Mouse (Mus musculus): ENCODE results near the gene Asb8. TPM values are rescaled to one million over a fixed set of nuclear protein-coding genes. Genes with fewer than 3 reads are reported as not detected.

The Asb8 gene
- total and polyA plus RNA-seq, 2 experiments = 10.8 to 32.9 TPM

- no peak overlapping the region for H3K4me3 ChIP-seq (ENCODE audit: insufficient read depth, low read depth, low read length)
- H3K27ac ChIP-seq (replicated peaks; ENCODE audit: insufficient read depth, low read depth, low read length) = no peak overlapping the region
- no peak for DNase-seq (ENCODE audit: extremely low read depth, low read depth, low spot score)
- no peaks in the 10 kb centered on the region for H3K79me2 ChIP-seq (ENCODE audit: control insufficient read depth, insufficient read depth, low read length)
- H3K36me3 ChIP-seq (ENCODE audit: control insufficient read depth, insufficient read depth, low read length) = no peaks in the 10 kb centered on the region
- TF ChIP-seq CTCF (IDR thresholded peaks at IDR 0.05; ENCODE audit: low read depth, low read length) (no peak), POLR2A (IDR thresholded peaks at IDR 0.05; ENCODE audit: extremely low read depth, insufficient read depth, low read length) (no peak)
- 73% methylated on average over 12 of the region's 12 CpGs for WGBS
- H3K27me3 ChIP-seq (ENCODE audit: control insufficient read depth, insufficient read depth, low read length) = no peaks in the 10 kb centered on the region
- H3K9ac ChIP-seq (ENCODE audit: low read depth, low read length) = no peak overlapping the region
- H3K4me1 ChIP-seq (ENCODE audit: control insufficient read depth, insufficient read depth, low read length) = no peaks in the 10 kb centered on the region; the same call in 1 of the 2 replicates
These were observed 16.6 kb upstream of the Asb8 start for GRCm38 (mm10) chr15:98181856-98182570.

- Histone ChIP-seq H3K27me3 (ENCODE audit: control insufficient read depth, insufficient read depth, low read length) (no peaks in the 10 kb centered on the region), H3K27ac (replicated peaks; ENCODE audit: insufficient read depth, low read depth, low read length) (no peak overlapping the region), H3K36me3 (ENCODE audit: control insufficient read depth, insufficient read depth, low read length) (no peaks in the 10 kb centered on the region), H3K4me1 (ENCODE audit: control insufficient read depth, insufficient read depth, low read length) (no peaks in the 10 kb centered on the region; the same call in 1 of the 2 replicates), H3K79me2 (ENCODE audit: control insufficient read depth, insufficient read depth, low read length) (no peaks in the 10 kb centered on the region), H3K4me3 (ENCODE audit: insufficient read depth, low read depth, low read length) (peak overlapping the region; percentile 67), H3K9ac (ENCODE audit: low read depth, low read length) (0 out of 2 replicates have a peak overlapping the region, but pooled peaks have one; percentile 5)
- TF ChIP-seq CTCF (IDR thresholded peaks at IDR 0.05; ENCODE audit: low read depth, low read length) = peak; percentile 81
- TF ChIP-seq POLR2A (IDR thresholded peaks at IDR 0.05; ENCODE audit: extremely low read depth, insufficient read depth, low read length) = no peak
- peak; percentile 56 for DNase-seq (ENCODE audit: extremely low read depth, low read depth, low spot score)
- WGBS = under 1% methylated on average over 30 of the region's 30 CpGs
These were observed 15.8 kb upstream of the Asb8 start for GRCm38 (mm10) chr15:98181132-98181711.

DNA sequence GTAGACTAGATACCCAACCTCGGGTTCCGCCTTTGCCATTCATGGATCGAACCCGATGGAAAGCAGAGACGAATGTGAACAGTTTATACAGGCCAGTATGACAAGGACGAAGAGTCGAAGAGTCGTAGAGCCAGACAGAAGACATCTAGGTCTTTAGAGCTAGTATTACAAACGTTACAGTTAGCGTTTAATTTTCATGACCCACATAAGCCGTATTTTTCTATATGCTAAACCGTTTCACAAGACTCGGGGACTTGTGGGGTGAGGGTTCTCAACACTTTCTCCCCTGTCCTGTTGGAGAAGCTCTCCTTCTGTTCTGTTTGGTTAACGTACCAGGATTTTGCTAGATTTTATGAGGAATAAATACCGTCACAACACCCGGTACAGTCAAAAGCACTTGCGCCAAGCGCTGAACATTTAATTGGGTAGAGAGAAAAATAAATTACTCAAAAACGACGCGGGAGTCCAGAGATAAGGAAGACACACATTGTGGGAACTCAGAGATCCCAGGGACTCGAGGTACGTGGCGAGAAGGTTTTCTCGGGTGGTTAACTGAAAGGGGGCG is 15.2 kb upstream of the Asb8 start:
- no peaks in the 10 kb centered on the region for H3K27me3 ChIP-seq (ENCODE audit: control insufficient read depth, insufficient read depth, low read length)
- TF ChIP-seq POLR2A (IDR thresholded peaks at IDR 0.05; ENCODE audit: extremely low read depth, insufficient read depth, low read length) (no peak), CTCF (IDR thresholded peaks at IDR 0.05; ENCODE audit: low read depth, low read length) (no peak)
- peak overlapping the region; percentile 25; the same call in 1 of the 2 replicates for H3K4me3 ChIP-seq (ENCODE audit: insufficient read depth, low read depth, low read length)
- no peaks in the 10 kb centered on the region; the same call in 1 of the 2 replicates for H3K4me1 ChIP-seq (ENCODE audit: control insufficient read depth, insufficient read depth, low read length)
- no peak overlapping the region for H3K9ac ChIP-seq (ENCODE audit: low read depth, low read length)
- DNase-seq (ENCODE audit: extremely low read depth, low read depth, low spot score) = no peak
- no peaks in the 10 kb centered on the region for H3K36me3 ChIP-seq (ENCODE audit: control insufficient read depth, insufficient read depth, low read length)
- 16% methylated on average over 26 of the region's 26 CpGs for WGBS
- no peak overlapping the region for H3K27ac ChIP-seq (replicated peaks; ENCODE audit: insufficient read depth, low read depth, low read length)
- H3K79me2 ChIP-seq (ENCODE audit: control insufficient read depth, insufficient read depth, low read length) = no peaks in the 10 kb centered on the region

GRCm38 (mm10) chr15:98177320-98177719 is 11.9 kb upstream of the Asb8 start:
- Histone ChIP-seq H3K27me3 (ENCODE audit: control insufficient read depth, insufficient read depth, low read length) (no peaks in the 10 kb centered on the region; the same call in 1 of the 2 replicates), H3K4me3 (ENCODE audit: insufficient read depth, low read depth, low read length) (no peak overlapping the region), H3K36me3 (ENCODE audit: control insufficient read depth, insufficient read depth, low read length) (no peaks in the 10 kb centered on the region), H3K27ac (replicated peaks; ENCODE audit: insufficient read depth, low read depth, low read length) (no peak overlapping the region), H3K79me2 (ENCODE audit: control insufficient read depth, insufficient read depth, low read length) (no peaks in the 10 kb centered on the region), H3K4me1 (ENCODE audit: control insufficient read depth, insufficient read depth, low read length) (no peaks in the 10 kb centered on the region; the same call in 1 of the 2 replicates), H3K9ac (ENCODE audit: low read depth, low read length) (no peak overlapping the region)
- DNase-seq (ENCODE audit: extremely low read depth, low read depth, low spot score) = no peak
- TF ChIP-seq CTCF (IDR thresholded peaks at IDR 0.05; ENCODE audit: low read depth, low read length) = no peak
- no peak for TF ChIP-seq POLR2A (IDR thresholded peaks at IDR 0.05; ENCODE audit: extremely low read depth, insufficient read depth, low read length)
- WGBS = 47% methylated on average over 3 of the region's 3 CpGs

DNA sequence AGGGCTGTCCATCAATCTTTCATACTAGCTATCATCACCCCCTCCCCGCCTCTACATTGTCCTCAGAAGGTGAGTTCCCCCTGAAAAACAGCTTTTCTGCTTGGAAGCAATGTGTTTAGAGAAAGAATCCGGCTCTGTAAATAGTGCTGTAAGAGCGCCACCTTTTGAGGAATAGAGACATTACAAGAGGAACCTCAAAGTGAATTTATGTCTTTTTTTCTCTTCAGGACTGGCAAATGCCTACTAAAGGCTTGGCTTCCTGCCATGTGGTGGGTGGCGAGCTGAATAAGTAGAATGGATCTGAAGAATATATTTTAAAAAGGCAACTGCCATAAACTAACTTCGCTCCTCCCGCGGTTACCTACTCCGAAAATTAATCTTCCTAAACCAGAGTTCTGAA is 8.4 kb upstream of the Asb8 start:
- Histone ChIP-seq H3K9ac (ENCODE audit: low read depth, low read length) (no peak overlapping the region), H3K4me1 (ENCODE audit: control insufficient read depth, insufficient read depth, low read length) (no peaks in the 10 kb centered on the region), H3K27me3 (ENCODE audit: control insufficient read depth, insufficient read depth, low read length) (peaks cover 2% of the 10 kb centered on the region; the same call in 1 of the 2 replicates), H3K27ac (replicated peaks; ENCODE audit: insufficient read depth, low read depth, low read length) (no peak overlapping the region), H3K4me3 (ENCODE audit: insufficient read depth, low read depth, low read length) (no peak overlapping the region), H3K79me2 (ENCODE audit: control insufficient read depth, insufficient read depth, low read length) (no peaks in the 10 kb centered on the region), H3K36me3 (ENCODE audit: control insufficient read depth, insufficient read depth, low read length) (no peaks in the 10 kb centered on the region)
- WGBS = 40% methylated on average over 8 of the region's 8 CpGs
- DNase-seq (ENCODE audit: extremely low read depth, low read depth, low spot score) = peak; percentile 10
- TF ChIP-seq POLR2A (IDR thresholded peaks at IDR 0.05; ENCODE audit: extremely low read depth, insufficient read depth, low read length) (no peak), CTCF (IDR thresholded peaks at IDR 0.05; ENCODE audit: low read depth, low read length) (0 out of 2 replicates have a peak, but pooled peaks have one; percentile 0)
